Mouse (Mus musculus): ENCODE results near the gene Haghl.

DNA sequence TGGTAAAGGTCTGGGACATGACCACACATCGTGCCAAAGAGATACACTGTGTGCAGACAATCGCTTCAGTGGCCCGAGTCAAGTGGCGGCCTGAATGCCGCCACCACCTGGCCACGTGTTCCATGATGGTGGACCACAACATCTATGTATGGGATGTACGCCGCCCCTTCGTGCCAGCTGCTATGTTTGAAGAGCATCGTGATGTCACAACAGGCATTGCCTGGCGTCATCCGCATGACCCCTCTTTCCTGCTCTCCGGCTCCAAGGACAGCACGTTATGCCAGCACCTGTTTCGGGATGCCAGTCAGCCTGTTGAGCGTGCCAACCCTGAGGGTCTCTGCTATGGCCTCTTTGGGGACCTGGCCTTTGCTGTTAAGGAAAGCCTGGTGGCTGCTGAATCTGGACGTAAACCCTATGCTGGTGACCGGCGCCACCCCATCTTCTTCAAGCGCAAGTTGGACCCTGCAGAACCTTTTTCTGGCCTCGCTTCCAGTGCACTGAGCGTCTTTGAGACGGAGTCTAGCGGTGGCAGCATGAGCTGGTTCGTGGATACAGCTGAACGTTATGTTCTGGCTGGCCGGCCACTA lies 40.6 kb upstream of the Haghl start:
- TF ChIP-seq POLR2A (IDR thresholded peaks at IDR 0.05; ENCODE audit: borderline replicate concordance, extremely low read depth, low read depth, low read length): no peak
- TF ChIP-seq CTCF (IDR thresholded peaks at IDR 0.05; ENCODE audit: insufficient read depth, low read length): no peak

Measured in lung, adult 2 months (tissue).